Mouse (Mus musculus): ENCODE measurements around the gene Creld2. TPM values are rescaled to one million over a fixed set of nuclear protein-coding genes. Genes with fewer than 3 reads are reported as not detected.

Creld2 gene
- polyA plus RNA-seq, 1 experiment, result 372 TPM

DNA sequence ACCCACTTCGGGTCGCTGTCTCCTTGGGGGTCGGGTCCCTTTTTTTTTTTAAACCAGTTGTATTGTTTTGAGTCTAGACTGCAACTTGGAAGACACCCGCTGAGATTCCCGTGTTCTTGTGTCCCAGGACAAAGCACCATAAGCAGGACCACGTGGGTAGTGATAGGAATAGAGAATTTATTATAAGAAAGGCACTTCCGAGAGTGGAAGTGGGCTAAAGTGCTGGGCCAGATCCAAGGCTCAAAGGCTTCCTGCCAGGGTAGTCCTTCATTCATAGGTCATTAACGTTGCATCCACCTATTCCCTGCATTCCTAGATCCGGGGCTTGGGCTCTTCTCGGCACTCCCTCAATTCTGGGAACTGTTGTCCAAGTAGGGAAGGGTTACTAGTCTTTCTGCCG lies 18.5 kb downstream of the Creld2 start:
- Histone ChIP-seq H3K27me3 (ENCODE audit: control insufficient read depth, insufficient read depth, low read length) (no peaks in the 10 kb centered on the region), H3K27ac (ENCODE audit: control insufficient read depth, insufficient read depth, low read depth, low read length) (no peak overlapping the region), H3K36me3 (ENCODE audit: control insufficient read depth, insufficient read depth, low read length) (no peaks in the 10 kb centered on the region), H3K4me1 (ENCODE audit: control insufficient read depth, insufficient read depth, low read length) (peaks cover 4% of the 10 kb centered on the region), H3K4me3 (ENCODE audit: control insufficient read depth, low read depth, low read length) (no peak overlapping the region)
- no peak for TF ChIP-seq CTCF (IDR thresholded peaks at IDR 0.05; ENCODE audit: control insufficient read depth, insufficient read depth, insufficient replicate concordance, low read depth, low read length)
- no peak for TF ChIP-seq POLR2A (IDR thresholded peaks at IDR 0.05; ENCODE audit: control insufficient read depth, low read depth, low read length)

DNA sequence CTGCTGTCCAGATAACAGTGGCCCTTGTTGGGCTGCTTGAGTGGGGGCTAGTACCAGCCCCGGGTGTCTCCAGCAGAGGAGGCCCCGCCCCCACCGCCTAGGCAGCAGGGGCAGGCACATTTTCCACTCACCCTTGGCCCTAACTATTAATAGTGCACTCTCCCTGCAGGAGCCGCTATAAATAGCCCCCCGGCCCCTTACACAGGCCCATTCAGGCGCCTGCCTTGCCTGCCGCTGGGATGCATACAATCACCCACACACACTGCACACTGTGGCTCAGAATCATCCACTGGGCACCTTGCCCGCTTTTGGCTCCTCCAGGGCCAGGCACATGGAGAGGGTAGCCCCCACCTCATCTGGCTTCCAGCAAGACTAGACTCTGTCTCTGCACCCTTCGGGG lies 19.8 kb downstream of the Creld2 start:
- H3K4me3 ChIP-seq (ENCODE audit: control insufficient read depth, low read depth, low read length), result no peak overlapping the region
- H3K27me3 ChIP-seq (ENCODE audit: control insufficient read depth, insufficient read depth, low read length), result no peaks in the 10 kb centered on the region
- H3K36me3 ChIP-seq (ENCODE audit: control insufficient read depth, insufficient read depth, low read length), result no peaks in the 10 kb centered on the region
- peaks cover 4% of the 10 kb centered on the region for H3K4me1 ChIP-seq (ENCODE audit: control insufficient read depth, insufficient read depth, low read length)
- no peak for TF ChIP-seq CTCF (IDR thresholded peaks at IDR 0.05; ENCODE audit: control insufficient read depth, insufficient read depth, insufficient replicate concordance, low read depth, low read length)
- TF ChIP-seq POLR2A (IDR thresholded peaks at IDR 0.05; ENCODE audit: control insufficient read depth, low read depth, low read length), result no peak
- no peak overlapping the region for H3K27ac ChIP-seq (ENCODE audit: control insufficient read depth, insufficient read depth, low read depth, low read length)

DNA sequence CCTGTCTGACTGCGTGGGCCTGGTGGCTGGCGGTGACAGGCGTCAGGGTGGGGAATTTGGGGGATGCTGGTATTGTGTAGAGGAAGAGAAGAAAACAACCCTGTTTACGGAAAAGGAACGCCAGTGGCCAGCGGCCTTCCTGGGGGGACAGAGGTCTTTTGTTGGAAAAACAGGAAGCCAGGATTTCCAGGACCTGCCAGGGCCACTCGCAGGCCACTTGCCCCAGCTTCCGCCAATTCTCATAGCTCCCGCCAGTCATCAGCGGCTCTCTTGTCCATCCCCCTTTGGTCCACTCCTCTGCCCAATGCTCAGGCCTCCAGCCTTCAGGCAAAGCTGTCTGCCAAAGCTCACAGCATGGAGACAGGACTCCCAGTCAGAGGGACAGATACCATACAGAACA lies 20.7 kb downstream of the Creld2 start:
- no peaks in the 10 kb centered on the region for H3K36me3 ChIP-seq (ENCODE audit: control insufficient read depth, insufficient read depth, low read length)
- H3K27me3 ChIP-seq (ENCODE audit: control insufficient read depth, insufficient read depth, low read length), result no peaks in the 10 kb centered on the region
- H3K4me3 ChIP-seq (ENCODE audit: control insufficient read depth, low read depth, low read length), result no peak overlapping the region
- TF ChIP-seq POLR2A (IDR thresholded peaks at IDR 0.05; ENCODE audit: control insufficient read depth, low read depth, low read length), result no peak
- no peak for TF ChIP-seq CTCF (IDR thresholded peaks at IDR 0.05; ENCODE audit: control insufficient read depth, insufficient read depth, insufficient replicate concordance, low read depth, low read length)
- peaks cover 4% of the 10 kb centered on the region for H3K4me1 ChIP-seq (ENCODE audit: control insufficient read depth, insufficient read depth, low read length)
- H3K27ac ChIP-seq (ENCODE audit: control insufficient read depth, insufficient read depth, low read depth, low read length), result no peak overlapping the region

DNA sequence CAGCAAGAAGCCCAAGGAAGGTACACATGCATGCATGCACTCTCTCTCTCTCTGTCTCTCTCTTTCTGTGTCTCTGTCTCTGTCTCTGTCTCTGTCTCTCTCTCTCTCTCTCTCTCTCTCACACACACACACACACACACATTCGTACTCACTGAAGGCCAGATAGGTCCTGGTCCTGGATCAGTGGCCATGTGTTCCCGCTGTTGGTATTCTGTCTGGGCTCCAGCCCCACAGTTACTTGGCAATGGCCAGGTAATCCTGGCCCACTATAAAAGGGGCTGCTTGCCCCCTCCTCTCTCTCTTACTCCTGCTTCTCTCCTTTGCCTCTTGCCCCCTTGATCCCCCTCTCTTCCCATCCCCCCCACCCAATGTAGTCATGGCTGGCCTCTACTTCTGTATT lies 21.7 kb downstream of the Creld2 start:
- Histone ChIP-seq H3K27me3 (ENCODE audit: control insufficient read depth, insufficient read depth, low read length) (no peaks in the 10 kb centered on the region), H3K4me3 (ENCODE audit: control insufficient read depth, low read depth, low read length) (no peak overlapping the region), H3K27ac (ENCODE audit: control insufficient read depth, insufficient read depth, low read depth, low read length) (no peak overlapping the region), H3K4me1 (ENCODE audit: control insufficient read depth, insufficient read depth, low read length) (peaks cover 4% of the 10 kb centered on the region), H3K36me3 (ENCODE audit: control insufficient read depth, insufficient read depth, low read length) (no peaks in the 10 kb centered on the region)
- TF ChIP-seq POLR2A (IDR thresholded peaks at IDR 0.05; ENCODE audit: control insufficient read depth, low read depth, low read length) (no peak), CTCF (IDR thresholded peaks at IDR 0.05; ENCODE audit: control insufficient read depth, insufficient read depth, insufficient replicate concordance, low read depth, low read length) (no peak)

DNA sequence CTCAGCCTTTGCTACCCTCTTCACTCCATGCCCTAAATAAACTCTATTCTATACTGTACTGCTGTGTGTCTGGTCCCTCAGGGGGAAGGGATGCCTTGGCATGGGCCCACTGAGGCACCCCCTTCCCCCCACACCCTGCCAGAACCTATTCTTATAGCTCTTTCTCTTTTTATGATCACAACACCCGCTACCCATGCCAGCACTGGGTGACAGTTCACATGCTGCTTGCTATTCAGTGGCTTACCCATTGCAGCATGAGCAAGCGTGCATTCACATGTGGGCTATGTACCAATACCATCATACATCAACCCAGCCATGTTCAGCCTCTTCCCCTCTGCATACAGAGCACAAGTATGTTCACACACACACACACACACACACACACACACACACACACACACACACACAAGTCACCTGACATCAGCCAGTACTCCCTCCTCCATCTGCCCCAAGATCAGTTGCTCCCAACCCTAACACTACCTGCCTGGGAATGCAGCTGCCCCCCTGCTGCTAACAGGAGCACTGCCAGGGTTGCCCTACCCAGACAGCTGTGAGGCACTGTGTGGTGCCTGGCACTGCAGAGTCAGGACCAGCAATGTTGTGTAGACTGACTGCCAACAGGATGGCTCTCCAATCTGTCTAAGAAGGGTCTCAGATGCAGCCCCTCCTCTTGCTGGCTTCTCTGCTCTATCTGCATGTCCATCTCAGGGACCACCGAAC lies 22.3 kb downstream of the Creld2 start:
- no peak overlapping the region for H3K27ac ChIP-seq (ENCODE audit: control insufficient read depth, insufficient read depth, low read depth, low read length)
- H3K4me1 ChIP-seq (ENCODE audit: control insufficient read depth, insufficient read depth, low read length), result peaks cover 2% of the 10 kb centered on the region; the same call in 1 of the 2 replicates
- H3K4me3 ChIP-seq (ENCODE audit: control insufficient read depth, low read depth, low read length), result no peak overlapping the region
- no peaks in the 10 kb centered on the region for H3K27me3 ChIP-seq (ENCODE audit: control insufficient read depth, insufficient read depth, low read length)
- TF ChIP-seq POLR2A (IDR thresholded peaks at IDR 0.05; ENCODE audit: control insufficient read depth, low read depth, low read length), result no peak
- no peak for TF ChIP-seq CTCF (IDR thresholded peaks at IDR 0.05; ENCODE audit: control insufficient read depth, insufficient read depth, insufficient replicate concordance, low read depth, low read length)
- H3K36me3 ChIP-seq (ENCODE audit: control insufficient read depth, insufficient read depth, low read length), result no peaks in the 10 kb centered on the region

DNA sequence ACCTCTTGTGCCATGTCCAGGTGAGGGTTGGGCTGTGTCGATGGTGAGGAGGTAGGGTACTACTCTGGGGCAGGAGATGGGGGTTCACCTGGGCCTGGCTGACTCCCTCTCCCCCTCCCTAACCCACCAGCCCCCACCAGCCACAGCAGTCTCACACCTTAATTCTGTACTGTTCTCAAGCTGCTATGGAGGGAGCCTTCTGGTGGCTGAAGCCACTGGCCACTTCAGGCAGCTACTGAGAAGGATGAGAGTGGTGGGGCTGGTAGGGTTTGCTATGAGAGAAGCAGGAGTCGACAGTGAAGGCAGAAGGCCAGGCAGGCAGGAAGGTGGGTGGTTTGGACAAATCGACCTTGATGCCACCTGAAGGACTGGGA lies 22.8 kb downstream of the Creld2 start:
- H3K4me3 ChIP-seq (ENCODE audit: control insufficient read depth, low read depth, low read length), result no peak overlapping the region
- no peaks in the 10 kb centered on the region; the same call in 1 of the 2 replicates for H3K4me1 ChIP-seq (ENCODE audit: control insufficient read depth, insufficient read depth, low read length)
- H3K27ac ChIP-seq (ENCODE audit: control insufficient read depth, insufficient read depth, low read depth, low read length), result no peak overlapping the region
- no peaks in the 10 kb centered on the region for H3K36me3 ChIP-seq (ENCODE audit: control insufficient read depth, insufficient read depth, low read length)
- no peak for TF ChIP-seq POLR2A (IDR thresholded peaks at IDR 0.05; ENCODE audit: control insufficient read depth, low read depth, low read length)
- no peak for TF ChIP-seq CTCF (IDR thresholded peaks at IDR 0.05; ENCODE audit: control insufficient read depth, insufficient read depth, insufficient replicate concordance, low read depth, low read length)
- H3K27me3 ChIP-seq (ENCODE audit: control insufficient read depth, insufficient read depth, low read length), result no peaks in the 10 kb centered on the region

DNA sequence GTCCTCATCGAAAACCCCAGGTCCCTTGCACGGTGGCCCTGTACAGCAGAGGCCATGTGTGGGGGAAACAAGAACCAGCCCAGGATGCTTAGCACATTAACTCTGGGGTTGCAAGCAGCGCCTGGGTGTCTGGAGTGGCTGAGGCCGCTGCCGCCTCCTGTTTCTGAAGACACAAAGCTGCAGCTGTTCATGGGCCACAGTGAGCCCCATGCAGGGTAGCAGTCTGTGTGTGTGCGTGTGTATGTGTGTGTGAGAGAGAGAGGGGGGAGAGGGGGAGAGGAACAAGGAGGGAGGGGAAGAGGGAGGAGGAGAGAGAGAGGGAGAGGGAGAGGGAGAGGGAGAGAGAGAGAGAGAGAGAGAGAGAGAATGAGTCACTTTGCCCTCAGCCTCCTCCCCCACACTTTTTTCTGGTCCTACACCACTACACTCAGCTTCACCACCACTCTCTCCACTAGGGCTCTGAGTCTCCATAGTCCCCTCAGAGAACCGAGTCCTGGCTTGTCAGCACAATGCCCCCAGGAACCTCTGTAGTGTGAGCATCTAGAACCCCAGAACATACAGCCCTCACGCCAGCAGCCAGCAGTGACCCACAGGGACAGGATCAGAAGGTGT lies 24.1 kb downstream of the Creld2 start:
- no peak for TF ChIP-seq POLR2A (IDR thresholded peaks at IDR 0.05; ENCODE audit: control insufficient read depth, low read depth, low read length)
- TF ChIP-seq CTCF (IDR thresholded peaks at IDR 0.05; ENCODE audit: control insufficient read depth, insufficient read depth, insufficient replicate concordance, low read depth, low read length), result no peak
- H3K27ac ChIP-seq (ENCODE audit: control insufficient read depth, insufficient read depth, low read depth, low read length), result no peak overlapping the region

More for the DNA sequence above, 24.1 kb downstream of the Creld2 start:
- Histone ChIP-seq H3K4me1 (ENCODE audit: control insufficient read depth, insufficient read depth, low read length) (peaks cover 5% of the 10 kb centered on the region), H3K27me3 (ENCODE audit: control insufficient read depth, insufficient read depth, low read length) (no peaks in the 10 kb centered on the region), H3K4me3 (ENCODE audit: control insufficient read depth, low read depth, low read length) (no peak overlapping the region), H3K36me3 (ENCODE audit: control insufficient read depth, insufficient read depth, low read length) (no peaks in the 10 kb centered on the region)

Data from testis, adult 2 months (tissue).